Comparison of ENCODE assay signal across 13 mouse cellular contexts in genomic region chr2:166991945-166992344, GRCm38 (mm10). TPM values are rescaled to one million over a fixed set of nuclear protein-coding genes. Genes with fewer than 3 reads are reported as not detected.
DNase-seq lines count a peak whose midpoint lies in the region; ATAC-seq and TF ChIP-seq lines count a peak whose summit lies in the region.
"Had no signal": no experiment of that assay in that cellular context is flagged by ENCODE, and none has a peak within 500 bp of the region (broad histone marks: within the 10 kb centered on the region; RNA-seq: fewer than 3 reads in every experiment).

No protein-coding gene starts in this region.

- H3K79me2 ChIP-seq in myocyte (ENCODE audit: control insufficient read depth, insufficient read depth): peaks cover 84% of the 10 kb centered on the region

- no peak for DNase-seq in neural tube, embryonic 10.5 days (ENCODE audit: extremely low spot score, low spot score)
- DNase-seq in fat pad, adult 2 months (ENCODE audit: extremely low read depth, low read depth, low spot score): peak; percentile 34
- DNase-seq in cerebellum, adult 9-10 months: no peak
- no peak for DNase-seq in left cerebral cortex, postnatal 36 days (ENCODE audit: low spot score in 2 of 2)
- DNase-seq: embryo, embryonic 11 days; thymus, postnatal 25 days had no signal

- H3K27me3 ChIP-seq in hindbrain, embryonic 12.5 days: no peaks in the 10 kb centered on the region
- H3K27me3 ChIP-seq in hindbrain, embryonic 16.5 days (replicated peaks; ENCODE audit: control insufficient read depth, insufficient read depth, low read length): no peaks in the 10 kb centered on the region
- H3K27me3 ChIP-seq in neural tube, embryonic 13.5 days: no peaks in the 10 kb centered on the region
- no peaks in the 10 kb centered on the region for H3K27me3 ChIP-seq in myocyte (ENCODE audit: control insufficient read depth, insufficient read depth, insufficient read length)
- H3K27me3 ChIP-seq: forebrain, embryonic 15.5 days; neural tube, embryonic 12.5 days had no signal

- H3K4me2 ChIP-seq in hindbrain, embryonic 12.5 days (replicated peaks): no peak overlapping the region
- no peak overlapping the region for H3K4me2 ChIP-seq in hindbrain, embryonic 16.5 days (ENCODE audit: low read length)
- H3K4me2 ChIP-seq in neural tube, embryonic 13.5 days: no peak overlapping the region
- H3K4me2 ChIP-seq in myocyte (ENCODE audit: low read depth): peak overlapping the region; percentile 21
- H3K4me2 ChIP-seq: forebrain, embryonic 15.5 days had no signal

- no peaks in the 10 kb centered on the region for H3K9me3 ChIP-seq in hindbrain, embryonic 12.5 days (replicated peaks)
- no peaks in the 10 kb centered on the region for H3K9me3 ChIP-seq in hindbrain, embryonic 16.5 days (ENCODE audit: control insufficient read depth, low read length)
- H3K9me3 ChIP-seq in neural tube, embryonic 13.5 days: no peaks in the 10 kb centered on the region
- H3K9me3 ChIP-seq: forebrain, embryonic 15.5 days; hindbrain, embryonic 10.5 days; neural tube, embryonic 12.5 days had no signal

- H3ac ChIP-seq in myocyte (ENCODE audit: control insufficient read depth, insufficient read length): no peak overlapping the region

- H3K9ac ChIP-seq in hindbrain, embryonic 12.5 days: 0 out of 2 replicates have a peak overlapping the region, but pooled peaks have one; percentile 8
- no peak overlapping the region for H3K9ac ChIP-seq in hindbrain, embryonic 16.5 days (ENCODE audit: low read depth, low read length)
- 0 out of 2 replicates have a peak overlapping the region, but pooled peaks have one; percentile 17 for H3K9ac ChIP-seq in neural tube, embryonic 13.5 days
- H3K9ac ChIP-seq: forebrain, embryonic 15.5 days; neural tube, embryonic 12.5 days had no signal

- H3K4me3 ChIP-seq in hindbrain, embryonic 12.5 days: no peak overlapping the region
- no peak overlapping the region for H3K4me3 ChIP-seq in hindbrain, embryonic 16.5 days (ENCODE audit: low read length)
- H3K4me3 ChIP-seq in neural tube, embryonic 13.5 days: no peak overlapping the region
- no peak overlapping the region for H3K4me3 ChIP-seq in myocyte
- H3K4me3 ChIP-seq: forebrain, embryonic 15.5 days; hindbrain, embryonic 10.5 days; neural tube, embryonic 12.5 days had no signal

- peaks cover 38% of the 10 kb centered on the region for H3K4me1 ChIP-seq in hindbrain, embryonic 12.5 days
- peaks cover 20% of the 10 kb centered on the region for H3K4me1 ChIP-seq in hindbrain, embryonic 16.5 days (ENCODE audit: control insufficient read depth, insufficient read depth, low read depth, low read length)
- H3K4me1 ChIP-seq in neural tube, embryonic 13.5 days (replicated peaks): peaks cover 49% of the 10 kb centered on the region

- no peak for ATAC-seq in hindbrain, embryonic 12.5 days (ENCODE audit: low FRiP score)
- no peak for ATAC-seq in hindbrain, embryonic 16.5 days
- no peak for ATAC-seq in neural tube, embryonic 13.5 days (ENCODE audit: low read depth)
- ATAC-seq: forebrain, embryonic 15.5 days had no signal

- no peak overlapping the region for H3K27ac ChIP-seq in hindbrain, embryonic 12.5 days
- no peak overlapping the region for H3K27ac ChIP-seq in hindbrain, embryonic 16.5 days (ENCODE audit: low read depth, low read length)
- H3K27ac ChIP-seq in neural tube, embryonic 13.5 days (replicated peaks): no peak overlapping the region
- H3K27ac ChIP-seq: forebrain, embryonic 15.5 days; hindbrain, embryonic 10.5 days; neural tube, embryonic 12.5 days had no signal

- intact Hi-C loops in left cerebral cortex, postnatal 36 days (cut with DNase I): no loop called here

- no peak for TF ChIP-seq POLR2A in myocyte (IDR thresholded peaks at IDR 0.05; ENCODE audit: insufficient read length, low read depth)

- H3K36me3 ChIP-seq in hindbrain, embryonic 12.5 days: no peaks in the 10 kb centered on the region
- no peaks in the 10 kb centered on the region for H3K36me3 ChIP-seq in hindbrain, embryonic 16.5 days (ENCODE audit: control insufficient read depth, insufficient read depth, low read length)
- H3K36me3 ChIP-seq in neural tube, embryonic 13.5 days: no peaks in the 10 kb centered on the region
- H3K36me3 ChIP-seq in myocyte (ENCODE audit: control insufficient read depth, insufficient read depth): no peaks in the 10 kb centered on the region
- H3K36me3 ChIP-seq: forebrain, embryonic 15.5 days; hindbrain, embryonic 10.5 days; neural tube, embryonic 12.5 days had no signal

TF ChIP-seq in myocyte, 11 proteins besides CTCF, POLR2A, EP300 and RAD21:
- TF ChIP-seq REST (IDR thresholded peaks at IDR 0.05; ENCODE audit: insufficient read depth, insufficient read length): no peak
- no peak for TF ChIP-seq TCF3 (IDR thresholded peaks at IDR 0.05; ENCODE audit: insufficient read length, low read depth)
- TF ChIP-seq CEBPB (IDR thresholded peaks at IDR 0.05; ENCODE audit: insufficient read depth, poor library complexity, severe bottlenecking): peak; percentile 87
TF ChIP-seq in myocyte: peak in this region for 1.

RNA-seq across cellular contexts. Expression of gene Stau1, which starts 4.2 kb away (rescaled TPM):
- 115 and 130 TPM in 2 replicates for polyA plus RNA-seq in hindbrain, embryonic 12.5 days (2016; fragmentation: Nextera tagmentation; extraction: Ambion mirVana)
- polyA plus RNA-seq in hindbrain, embryonic 16.5 days (2015; fragmentation: Nextera tagmentation; extraction: Ambion mirVana): 104 and 113 TPM in 2 replicates
- 115 and 124 TPM in 2 replicates for polyA plus RNA-seq in neural tube, embryonic 13.5 days (2015; fragmentation: Nextera tagmentation; extraction: Ambion mirVana)
- polyA plus RNA-seq in myocyte (2012; fragmentation: generic; extraction: Trizol): 65.4 TPM
- total RNA-seq in left cerebral cortex, postnatal 36 days (2021): 10 to 100 TPM; 62.9 to 70.6 TPM

RNA-seq across cellular contexts. Expression of gene Ddx27, which starts 23.0 kb away (rescaled TPM):
- 42.0 and 50.1 TPM in 2 replicates for polyA plus RNA-seq in hindbrain, embryonic 12.5 days (2016; fragmentation: Nextera tagmentation; extraction: Ambion mirVana)
- 34.9 and 38.1 TPM in 2 replicates for polyA plus RNA-seq in hindbrain, embryonic 16.5 days (2015; fragmentation: Nextera tagmentation; extraction: Ambion mirVana)
- 35.5 and 38.5 TPM in 2 replicates for polyA plus RNA-seq in neural tube, embryonic 13.5 days (2015; fragmentation: Nextera tagmentation; extraction: Ambion mirVana)
- polyA plus RNA-seq in myocyte (2012; fragmentation: generic; extraction: Trizol): 46.9 TPM
- total RNA-seq in left cerebral cortex, postnatal 36 days (2021): 10 to 100 TPM; 26.0 to 39.1 TPM
